Mouse (Mus musculus) stomach, embryonic 15.5 days (tissue): ENCODE measurements at regions not wholly inside any gene's neighbourhood (a gene's known extent, or its start where the extent isn't known, plus 50 kb on each side); places are given as distances from the start of the nearest gene placed in this dataset.

Source experiments
- ATAC-seq: fragments of 200-750 bp; cut with Nextera tagmentation; 2 replicates; pipeline ENCODE4 v1.8.0; 2017; ENCODE audit warnings: low read depth, moderate number of reproducible peaks, moderate TSS enrichment; ENCODE audit not compliant: insufficient read depth, low FRiP score
- H3K27ac ChIP-seq: fragments of 300-500 bp; sonication (generic); 2 replicates; pipeline ENCODE4 v1.5.1; 2015; ENCODE audit warnings: mild to moderate bottlenecking, inconsistent platforms
- H3K27me3 ChIP-seq: fragments of 300-500 bp; sonication (generic); replicated peaks from 2 replicates; pipeline ENCODE4 v1.6.1; 2015; ENCODE audit warnings: inconsistent platforms
- H3K36me3 ChIP-seq: fragments of 300-500 bp; sonication (generic); 2 replicates; pipeline ENCODE4 v1.6.1; 2015; ENCODE audit warnings: inconsistent platforms
- H3K4me1 ChIP-seq: fragments of 300-500 bp; sonication (generic); 2 replicates; pipeline ENCODE4 v1.6.1; 2015; ENCODE audit warnings: inconsistent platforms
- H3K4me2 ChIP-seq: fragments of 300-500 bp; sonication (generic); 2 replicates; pipeline ENCODE4 v1.6.1; 2015; ENCODE audit warnings: mild to moderate bottlenecking, inconsistent platforms
- H3K4me3 ChIP-seq: fragments of 300-500 bp; sonication (generic); replicated peaks from 2 replicates; pipeline ENCODE4 v1.5.1; 2015; ENCODE audit warnings: inconsistent platforms
- H3K9ac ChIP-seq: fragments of 300-500 bp; sonication (generic); 2 replicates; pipeline ENCODE4 v1.6.1; 2015; ENCODE audit warnings: inconsistent platforms
- H3K9me3 ChIP-seq: fragments of 300-500 bp; sonication (generic); 2 replicates; pipeline ENCODE4 v1.6.1; 2016; ENCODE audit warnings: inconsistent platforms
- WGBS: fragments of 180-500 bp; shearing (Covaris S2); methylation state at CpG from one replicate; pipeline ENCODE4 v1.1.7; 2015; 5-methylcytosine and 5-hydroxymethylcytosine counted together

- Histone ChIP-seq H3K9me3 (no peaks in the 10 kb centered on the region), H3K4me1 (no peaks in the 10 kb centered on the region), H3K27ac (no peak overlapping the region), H3K4me3 (no peak overlapping the region), H3K36me3 (no peaks in the 10 kb centered on the region), H3K4me2 (no peak overlapping the region), H3K9ac (no peak overlapping the region), H3K27me3 (no peaks in the 10 kb centered on the region)
- ATAC-seq = no peak
- 94% methylated on average over 1 of the region's 1 CpGs for WGBS
Observed at GRCm38 (mm10) chr4:68648311-68648710, 305.9 kb downstream of the Brinp1 start.

GRCm38 (mm10) chr4:68633299-68633698 is 320.9 kb downstream of the Brinp1 start:
- Histone ChIP-seq H3K9me3 (no peaks in the 10 kb centered on the region), H3K9ac (no peak overlapping the region), H3K27me3 (no peaks in the 10 kb centered on the region), H3K4me3 (no peak overlapping the region), H3K27ac (no peak overlapping the region), H3K36me3 (no peaks in the 10 kb centered on the region), H3K4me2 (no peak overlapping the region), H3K4me1 (no peaks in the 10 kb centered on the region)
- no peak for ATAC-seq
- 73% methylated on average over 2 of the region's 2 CpGs for WGBS

DNA sequence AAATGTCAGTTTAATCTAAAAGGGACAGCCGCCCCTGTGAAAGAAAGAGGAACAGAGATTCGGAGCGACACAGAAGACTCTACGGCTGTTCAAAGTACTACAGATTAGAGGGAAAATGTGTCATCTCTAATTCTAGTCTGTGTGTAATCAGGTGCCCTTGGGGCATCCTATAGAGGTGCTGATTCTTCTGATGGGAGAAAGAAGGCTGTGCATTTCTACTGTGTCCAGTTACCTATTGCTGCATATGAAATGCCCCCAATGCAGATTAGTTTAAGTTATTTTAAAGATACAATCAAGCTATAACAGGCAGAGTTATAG is 330.2 kb downstream of the Brinp1 start:
- H3K36me3 ChIP-seq = no peaks in the 10 kb centered on the region
- H3K27ac ChIP-seq = no peak overlapping the region
- no peaks in the 10 kb centered on the region for H3K27me3 ChIP-seq
- no peak for ATAC-seq
- H3K9me3 ChIP-seq = no peaks in the 10 kb centered on the region
- H3K4me2 ChIP-seq = no peak overlapping the region
- 46% methylated on average over 4 of the region's 4 CpGs for WGBS
- H3K4me1 ChIP-seq = no peaks in the 10 kb centered on the region
- no peak overlapping the region for H3K4me3 ChIP-seq
- H3K9ac ChIP-seq = no peak overlapping the region

DNA sequence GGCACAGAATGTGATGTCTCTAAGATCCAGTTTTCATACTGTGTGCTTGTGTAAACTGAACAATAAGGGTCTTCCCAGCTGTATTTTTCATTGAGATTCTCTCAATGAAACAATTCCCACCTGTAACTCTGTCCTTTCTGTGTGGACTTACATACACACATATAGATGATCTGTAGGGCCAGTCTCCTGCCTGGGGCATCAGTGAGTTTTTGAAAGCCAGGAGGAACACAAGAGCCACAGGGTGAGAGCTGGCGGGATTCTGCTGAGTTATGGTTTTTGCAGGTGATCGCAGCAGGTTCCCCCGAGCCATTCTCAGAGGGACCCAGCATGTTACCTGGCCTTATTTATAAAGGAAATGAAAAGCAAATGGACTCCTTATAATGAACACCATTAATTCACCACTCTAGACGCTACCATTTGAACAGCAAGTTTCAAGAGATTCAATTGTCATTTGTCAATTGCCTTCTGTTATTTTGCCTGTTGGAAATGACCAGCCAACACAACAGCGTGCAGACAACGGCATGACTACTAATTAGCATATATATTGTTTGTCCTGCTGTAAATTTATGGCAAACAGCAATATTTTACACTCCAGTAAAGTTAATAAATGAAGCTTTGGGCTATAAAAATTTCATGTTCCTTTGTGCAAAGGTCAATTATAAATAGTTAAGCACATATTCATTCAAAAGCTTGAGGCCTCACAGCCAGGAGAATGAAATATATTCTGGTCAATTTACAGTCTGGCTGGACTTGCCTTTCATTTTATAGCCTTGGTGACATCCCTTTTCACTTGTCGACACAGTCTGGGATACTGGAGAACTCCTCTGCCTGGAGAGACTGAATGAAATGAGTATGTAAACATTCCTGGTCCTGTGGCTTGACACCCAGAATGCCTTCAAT is 330.8 kb downstream of the Brinp1 start:
- ATAC-seq = no peak

DNA sequence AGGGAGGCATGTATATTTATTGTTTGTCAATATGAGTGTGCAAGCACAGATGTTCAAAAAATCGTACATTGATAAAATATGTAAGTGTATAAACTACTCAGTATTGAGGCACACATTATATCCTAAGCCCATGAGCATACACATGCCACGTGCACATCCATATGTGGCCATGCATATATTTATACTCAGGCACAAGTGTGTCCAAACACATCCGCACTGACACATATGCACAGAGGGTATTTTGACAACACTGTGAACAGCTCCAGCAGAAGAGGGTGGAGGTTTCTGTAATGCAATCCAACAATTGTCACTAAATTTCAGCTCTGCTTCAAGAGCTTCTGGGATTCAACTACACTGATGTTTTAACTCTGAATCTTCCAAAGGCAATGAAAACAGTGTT is 333.6 kb downstream of the Brinp1 start:
- WGBS = 82% methylated on average over 3 of the region's 3 CpGs
- H3K27ac ChIP-seq = no peak overlapping the region
- no peaks in the 10 kb centered on the region for H3K9me3 ChIP-seq
- no peaks in the 10 kb centered on the region for H3K4me1 ChIP-seq
- no peak overlapping the region for H3K4me3 ChIP-seq
- H3K36me3 ChIP-seq = no peaks in the 10 kb centered on the region
- H3K9ac ChIP-seq = no peak overlapping the region
- H3K27me3 ChIP-seq = no peaks in the 10 kb centered on the region
- ATAC-seq = no peak
- H3K4me2 ChIP-seq = no peak overlapping the region

More for the DNA sequence above, 330.8 kb downstream of the Brinp1 start:
- Histone ChIP-seq H3K27me3 (no peaks in the 10 kb centered on the region), H3K36me3 (no peaks in the 10 kb centered on the region), H3K9ac (no peak overlapping the region), H3K4me1 (no peaks in the 10 kb centered on the region), H3K4me2 (no peak overlapping the region), H3K9me3 (no peaks in the 10 kb centered on the region), H3K4me3 (no peak overlapping the region), H3K27ac (no peak overlapping the region)
- 74% methylated on average over 7 of the region's 7 CpGs for WGBS

DNA sequence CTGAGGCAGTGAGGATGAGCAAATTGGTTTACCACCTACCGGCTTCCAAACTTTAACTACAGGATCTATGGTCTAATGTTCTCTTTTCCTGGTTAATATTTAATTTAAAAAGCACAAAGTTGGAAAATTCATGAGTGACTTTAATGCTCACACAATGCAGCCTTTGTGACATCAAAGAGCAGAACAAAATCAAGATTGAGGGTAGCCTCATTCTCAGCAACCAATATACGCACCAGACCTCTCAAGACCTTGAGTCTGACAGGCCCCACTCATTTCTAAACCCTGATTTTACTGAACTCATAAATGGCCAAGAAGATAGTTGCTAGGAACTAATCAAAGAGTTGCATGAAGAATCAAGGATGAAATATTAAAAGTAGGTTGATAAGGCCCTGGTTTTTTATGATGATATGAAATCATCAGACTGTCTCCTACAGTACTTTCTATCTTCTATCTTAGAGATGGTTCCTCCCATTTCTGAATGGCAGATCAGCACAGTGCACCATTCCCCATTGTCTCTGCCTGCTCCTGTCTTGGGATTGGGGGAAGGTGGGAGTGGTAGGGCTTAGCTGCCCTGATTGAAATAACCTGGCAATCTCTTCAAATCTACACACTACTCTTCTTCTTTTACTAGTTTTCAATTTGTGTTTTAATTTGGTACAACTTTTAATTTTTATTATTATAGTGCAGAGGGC is 338.3 kb downstream of the Brinp1 start:
- Histone ChIP-seq H3K27me3 (no peaks in the 10 kb centered on the region), H3K36me3 (no peaks in the 10 kb centered on the region), H3K9ac (no peak overlapping the region), H3K4me1 (no peaks in the 10 kb centered on the region), H3K27ac (no peak overlapping the region), H3K9me3 (no peaks in the 10 kb centered on the region), H3K4me3 (no peak overlapping the region), H3K4me2 (no peak overlapping the region)
- WGBS = 66% methylated on average over 2 of the region's 2 CpGs
- no peak for ATAC-seq

DNA sequence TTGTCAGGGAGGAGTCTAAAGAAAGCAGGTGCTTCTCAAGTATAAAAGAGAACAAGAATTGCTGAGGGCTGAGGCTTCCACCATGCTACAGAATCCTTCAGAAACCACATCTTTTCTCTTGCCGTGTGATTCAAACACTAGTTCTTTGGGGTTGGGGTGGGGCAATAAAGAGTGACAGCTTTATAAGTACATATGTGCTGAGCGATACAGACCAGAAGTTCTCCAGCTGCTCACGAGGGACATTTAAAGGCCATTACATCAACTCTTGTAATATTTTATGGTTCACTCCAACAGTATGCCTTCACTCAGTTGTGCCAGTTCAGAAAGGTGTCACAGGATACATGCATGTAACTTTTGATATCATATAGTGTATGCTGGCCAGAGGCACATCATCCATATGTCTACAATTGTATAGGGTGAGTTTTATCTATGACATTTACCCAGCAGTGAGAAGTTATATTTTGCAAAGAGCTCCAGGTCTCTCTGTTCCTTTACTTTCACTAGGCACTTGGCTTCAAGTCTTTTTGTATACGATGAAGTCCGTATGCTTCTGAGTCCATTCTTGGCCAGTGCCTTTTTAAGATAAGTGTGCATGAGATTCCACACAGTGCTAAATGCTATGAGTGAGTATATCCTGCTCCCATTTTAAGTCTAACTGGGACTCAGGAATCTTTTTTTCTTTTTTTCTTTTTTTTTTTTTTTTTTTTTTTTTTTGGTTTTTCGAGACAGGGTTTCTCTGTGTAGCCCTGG is 341.8 kb downstream of the Brinp1 start:
- Histone ChIP-seq H3K4me2 (no peak overlapping the region), H3K4me1 (no peaks in the 10 kb centered on the region), H3K9ac (no peak overlapping the region), H3K27ac (no peak overlapping the region), H3K9me3 (no peaks in the 10 kb centered on the region), H3K36me3 (no peaks in the 10 kb centered on the region), H3K27me3 (no peaks in the 10 kb centered on the region), H3K4me3 (no peak overlapping the region)
- ATAC-seq = no peak
- 83% methylated on average over 5 of the region's 6 CpGs for WGBS

DNA sequence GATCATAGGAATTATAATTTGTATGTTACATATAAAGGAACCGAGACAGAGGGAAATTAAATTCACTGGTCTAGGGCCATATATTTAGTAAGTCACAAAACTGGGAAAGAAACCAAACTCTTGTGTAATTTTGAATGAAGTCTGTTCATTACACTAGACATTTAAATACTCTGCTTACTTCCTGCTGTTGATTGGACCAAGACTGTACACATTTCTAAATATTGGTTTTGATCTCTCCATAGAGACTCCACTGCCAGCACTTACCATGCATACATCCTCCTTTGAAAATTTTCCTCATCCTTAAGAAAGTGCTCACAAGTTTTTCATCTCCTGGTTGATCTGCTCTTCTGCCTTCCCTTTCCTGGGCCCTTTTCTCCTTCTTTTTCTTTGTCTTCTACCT is 358.9 kb downstream of the Brinp1 start:
- Histone ChIP-seq H3K9ac (no peak overlapping the region), H3K9me3 (no peaks in the 10 kb centered on the region), H3K36me3 (no peaks in the 10 kb centered on the region), H3K4me3 (no peak overlapping the region), H3K4me2 (no peak overlapping the region), H3K27me3 (no peaks in the 10 kb centered on the region), H3K27ac (no peak overlapping the region), H3K4me1 (no peaks in the 10 kb centered on the region)
- ATAC-seq = no peak
- WGBS = 84% methylated on average over 1 of the region's 1 CpGs

DNA sequence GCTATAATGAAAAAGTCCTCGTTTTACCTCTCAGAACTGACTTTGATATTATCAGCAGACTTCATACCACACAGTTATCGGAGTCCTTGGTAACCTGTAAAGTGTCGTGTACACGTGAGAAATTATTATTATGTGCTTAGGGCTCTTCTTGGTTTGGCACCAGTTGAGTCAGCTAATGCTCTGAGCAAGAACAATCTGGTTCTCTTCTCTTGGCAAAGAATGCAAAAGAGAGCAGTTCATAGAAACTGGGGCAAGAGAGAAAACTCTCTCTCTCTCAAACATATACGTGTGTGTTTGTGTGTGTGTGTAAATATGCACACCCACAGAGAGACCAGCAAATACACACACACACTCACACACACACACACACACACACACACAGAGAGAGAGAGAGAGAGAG is 378.8 kb downstream of the Brinp1 start:
- Histone ChIP-seq H3K27ac (no peak overlapping the region), H3K9ac (no peak overlapping the region), H3K4me1 (no peaks in the 10 kb centered on the region), H3K4me2 (no peak overlapping the region), H3K27me3 (no peaks in the 10 kb centered on the region), H3K4me3 (no peak overlapping the region), H3K9me3 (no peaks in the 10 kb centered on the region), H3K36me3 (no peaks in the 10 kb centered on the region)
- no peak for ATAC-seq
- WGBS = 84% methylated on average over 5 of the region's 5 CpGs

DNA sequence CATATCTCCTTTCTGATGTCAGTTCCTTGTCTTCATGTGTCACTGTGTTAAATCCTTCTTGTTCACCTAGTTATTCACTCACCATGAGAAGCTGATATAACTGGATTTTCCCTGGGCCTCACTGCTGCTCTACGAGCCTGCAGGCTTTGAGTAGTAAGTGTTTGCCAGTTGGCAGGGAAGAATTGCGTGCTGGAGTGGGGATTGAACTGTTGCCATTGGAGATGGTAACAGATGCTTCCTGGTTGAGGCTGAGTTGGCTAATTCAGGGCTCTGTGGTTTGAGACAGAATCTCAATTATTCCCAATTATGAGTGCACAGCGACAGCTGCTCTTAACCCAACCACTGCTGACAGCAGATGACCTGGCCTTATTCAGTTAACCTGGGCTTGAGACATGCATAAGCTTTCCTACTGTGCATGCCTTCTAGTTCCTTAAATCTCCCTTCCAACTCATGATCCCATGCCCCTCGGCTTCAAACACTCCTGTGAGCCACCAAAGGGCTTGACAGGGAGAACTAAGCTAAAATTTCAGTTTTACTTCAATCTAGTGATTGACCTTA is 379.5 kb downstream of the Brinp1 start:
- Histone ChIP-seq H3K4me2 (no peak overlapping the region), H3K36me3 (no peaks in the 10 kb centered on the region), H3K4me1 (no peaks in the 10 kb centered on the region), H3K27ac (no peak overlapping the region), H3K27me3 (no peaks in the 10 kb centered on the region), H3K9ac (no peak overlapping the region), H3K4me3 (no peak overlapping the region), H3K9me3 (no peaks in the 10 kb centered on the region)
- 72% methylated on average over 4 of the region's 4 CpGs for WGBS
- ATAC-seq = no peak

DNA sequence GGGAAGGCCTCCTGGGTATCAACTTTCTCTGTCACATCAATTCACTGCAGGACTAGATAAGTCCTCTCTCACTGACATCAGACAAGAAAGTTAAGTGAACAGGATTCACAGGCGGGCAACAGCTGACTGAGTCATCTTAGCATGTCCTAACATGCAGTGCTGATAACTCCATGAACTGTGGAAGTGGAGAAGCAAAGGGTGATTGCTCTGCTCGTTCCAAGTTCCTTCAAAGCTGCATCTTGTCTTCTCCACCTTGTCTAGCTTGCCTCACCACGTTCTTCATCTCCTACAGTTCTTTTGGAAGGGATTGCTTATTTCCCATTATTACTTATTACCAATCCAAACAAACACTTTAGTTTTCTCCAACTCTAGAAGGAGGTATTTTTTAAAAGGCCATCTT is 380.9 kb downstream of the Brinp1 start:
- WGBS = 60% methylated on average over 3 of the region's 3 CpGs
- no peak for ATAC-seq
- H3K4me1 ChIP-seq = no peaks in the 10 kb centered on the region
- no peaks in the 10 kb centered on the region for H3K36me3 ChIP-seq
- H3K4me2 ChIP-seq = no peak overlapping the region
- no peak overlapping the region for H3K27ac ChIP-seq
- no peak overlapping the region for H3K4me3 ChIP-seq
- H3K9me3 ChIP-seq = no peaks in the 10 kb centered on the region
- H3K27me3 ChIP-seq = no peaks in the 10 kb centered on the region
- H3K9ac ChIP-seq = no peak overlapping the region

GRCm38 (mm10) chr4:68572521-68572920 is 381.7 kb downstream of the Brinp1 start:
- H3K4me2 ChIP-seq = no peak overlapping the region
- no peak for ATAC-seq
- H3K9me3 ChIP-seq = no peaks in the 10 kb centered on the region
- no peaks in the 10 kb centered on the region for H3K4me1 ChIP-seq
- no peak overlapping the region for H3K9ac ChIP-seq
- no peak overlapping the region for H3K4me3 ChIP-seq
- H3K27ac ChIP-seq = no peak overlapping the region
- H3K36me3 ChIP-seq = no peaks in the 10 kb centered on the region
- H3K27me3 ChIP-seq = no peaks in the 10 kb centered on the region
